Mouse (Mus musculus) CH12.LX (cell line): ENCODE results near the gene Babam2.

Source experiments
- MYC ChIP-seq: IDR thresholded peaks from 2 replicates; pipeline ENCODE4 v1.6.1; 2011; ENCODE audit warnings: low read depth, mild to moderate bottlenecking, improper control_type of control experiment, low read length
- USF2 ChIP-seq: conservative IDR thresholded peaks from 2 replicates; pipeline ENCODE4 v1.6.1; 2011; ENCODE audit warnings: low read depth, low read length, improper control_type of control experiment

GRCm38 (mm10) chr5:31864095-31864494 is 166.6 kb downstream of the Babam2 start:
- TF ChIP-seq USF2 (no peak), MYC (no peak)
